Mouse (Mus musculus): ENCODE data around the gene Ugt1a6a. TPM values are rescaled to one million over a fixed set of nuclear protein-coding genes. Genes with fewer than 3 reads are reported as not detected.
A peak's percentile ranks its signal among the peaks of the same experiment; 100 is the strongest.
"Not testable (repeated sequence)": the region's sequence is repeated elsewhere in the genome, so short reads cannot be mapped to it uniquely, and the experiment has no call there.

Ugt1a6a gene
- total RNA-seq (2021) = 1 to 10 TPM in 1 of 2 experiments, under 1 TPM in 1; 0.95 to 2.3 TPM
- long read RNA-seq, experiment 1 = 0 reads
- long read RNA-seq, experiment 2, partial matches to known transcripts = 0 of 3 reads
- long read RNA-seq, experiment 2, other reads (novel, unspliced or antisense) = 0 of 3 reads

DNA sequence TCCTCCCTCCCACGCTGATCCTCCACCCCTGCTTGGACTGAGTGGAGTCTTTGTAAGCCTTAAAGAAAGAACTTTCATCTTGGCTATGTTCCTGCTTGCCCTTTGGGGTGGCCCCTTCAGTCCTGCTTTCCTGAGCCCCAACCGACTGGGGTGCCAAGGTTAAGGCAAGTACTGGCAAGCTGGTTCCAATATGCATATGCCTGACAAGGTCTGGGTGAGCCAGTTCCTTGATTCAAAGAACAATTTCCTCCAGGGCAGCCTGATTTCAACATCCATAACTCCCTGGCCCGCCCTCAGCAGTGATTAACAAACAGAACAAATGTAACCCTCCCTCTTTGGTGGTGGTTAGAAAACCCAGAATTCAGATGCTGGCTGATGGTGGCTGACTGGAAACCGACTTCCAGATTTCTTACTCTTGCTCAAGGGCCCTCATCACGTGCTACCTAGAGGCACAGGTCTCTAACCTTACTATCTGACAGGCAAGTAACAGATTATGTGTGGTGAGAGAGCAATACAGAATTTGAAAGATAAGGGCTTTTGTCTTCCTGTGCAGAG lies at the start of gene Ugt1a6a:
Gene Ugt1a6a, plus strand, starts transcription at position 353 of the 555 bp plus-strand sequence.
- DNase-seq = peak; percentile 30

DNA sequence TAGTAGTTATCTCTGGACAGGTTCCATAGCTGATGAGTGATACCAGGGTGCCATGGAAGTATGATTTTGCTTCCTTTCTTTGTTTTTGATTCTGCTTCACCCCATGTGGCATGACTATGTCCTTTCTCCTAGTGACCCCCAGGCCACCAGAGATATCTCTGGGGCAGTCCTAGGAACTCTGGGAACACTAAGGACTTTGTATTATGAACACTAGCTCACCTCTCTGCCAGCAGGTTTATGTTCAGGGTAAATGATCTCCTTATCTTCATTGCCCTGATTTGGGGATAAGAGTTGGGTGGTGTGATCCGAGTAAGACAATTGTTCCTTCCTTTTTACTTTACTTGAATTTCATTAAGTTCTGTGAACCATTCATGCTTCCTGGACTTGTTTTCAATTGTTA lies 48.5 kb upstream of the Ugt1a6a start:
- DNase-seq = no peak

DNA sequence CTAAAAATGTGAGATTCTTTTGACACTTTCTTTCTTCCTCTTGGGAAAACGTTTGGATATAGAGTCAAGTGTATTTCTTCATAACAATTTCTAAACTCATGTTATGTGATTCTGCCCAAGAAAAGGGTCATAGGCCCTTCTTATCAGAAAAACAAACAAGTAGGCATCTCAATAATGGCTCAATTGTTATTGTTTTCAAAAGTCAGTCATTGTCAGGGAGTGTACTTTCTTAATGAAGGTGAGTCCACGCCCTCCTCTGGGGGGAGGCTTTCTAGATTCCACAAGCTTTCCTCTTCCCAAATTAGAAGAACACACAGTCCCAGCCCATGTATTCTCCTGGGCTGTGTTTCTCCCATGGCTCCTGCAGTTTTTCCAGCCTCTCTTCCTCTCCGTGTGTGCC lies 47.1 kb upstream of the Ugt1a6a start, which contains the start of gene Ugt1a8:
Gene Ugt1a8, plus strand, starts transcription at position 301 of the 400 bp plus-strand sequence.
- DNase-seq = no peak

DNA sequence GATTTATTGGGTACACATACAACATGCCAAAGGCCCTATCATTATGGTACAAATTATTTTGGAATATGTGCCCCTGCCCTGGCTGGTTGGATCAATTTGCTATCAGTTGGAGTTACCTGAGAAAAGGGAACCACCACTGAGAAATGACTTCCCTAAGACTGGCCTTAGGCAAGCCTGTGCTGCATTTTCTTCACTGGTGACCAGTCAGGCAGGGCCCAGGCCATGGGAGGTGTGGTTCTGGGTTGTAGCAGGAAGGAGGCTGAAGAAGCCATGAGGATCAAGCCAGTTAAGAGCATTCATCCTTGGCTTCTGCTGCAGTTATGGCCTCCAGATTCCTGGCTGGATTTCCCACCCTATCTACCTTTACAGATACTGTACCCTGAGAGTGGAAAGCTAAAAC lies 42.3 kb upstream of the Ugt1a6a start:
- DNase-seq = no peak

DNA sequence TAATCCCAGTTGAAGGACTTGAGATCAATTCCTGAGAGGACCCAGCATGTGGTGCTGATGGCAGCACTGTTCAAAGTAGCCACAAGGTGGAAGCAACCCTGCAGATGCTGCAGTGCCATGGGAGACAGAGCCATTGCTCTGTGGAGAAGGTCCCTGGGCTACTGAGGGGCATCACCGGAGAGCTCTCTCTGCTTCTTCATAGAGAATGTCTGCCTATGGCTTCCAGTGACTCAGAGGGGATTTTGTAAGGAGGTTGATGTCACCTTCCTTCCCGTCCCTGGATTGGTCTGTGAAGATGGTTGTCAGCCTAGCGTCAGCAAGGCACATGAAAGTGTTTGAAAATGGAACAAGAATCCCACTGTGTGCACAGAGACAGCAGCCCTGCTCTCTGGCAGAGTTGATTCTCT lies 40.3 kb upstream of the Ugt1a6a start:
- not testable (repeated sequence) for DNase-seq

DNA sequence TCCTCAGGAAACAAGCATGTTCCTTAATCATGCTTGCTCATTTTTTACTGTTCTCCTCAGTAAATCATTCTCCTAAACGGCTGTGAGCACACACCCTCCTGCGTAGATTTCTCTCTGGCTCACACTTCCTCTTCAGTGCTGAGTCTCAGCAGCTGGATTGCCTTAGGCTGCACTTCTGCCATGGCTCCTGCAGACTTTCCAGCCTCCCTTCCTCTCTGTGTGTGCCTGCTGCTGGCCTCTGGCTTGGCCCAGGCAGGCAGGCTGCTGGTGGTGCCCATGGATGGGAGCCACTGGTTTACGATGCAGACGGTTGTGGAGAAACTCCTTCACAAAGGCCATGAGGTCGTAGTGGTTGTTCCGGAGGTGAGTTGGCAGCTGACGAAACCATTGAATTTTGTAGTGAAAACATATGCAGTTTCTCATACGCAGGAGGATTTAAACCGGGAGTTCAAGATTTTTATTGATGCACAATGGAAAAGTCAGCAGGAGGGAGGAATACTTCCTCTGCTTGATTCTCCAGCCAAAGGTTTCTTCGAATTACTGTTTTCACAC lies 39.6 kb upstream of the Ugt1a6a start, which contains the start of gene Ugt1a7c:
Gene Ugt1a7c, plus strand, starts transcription at position 122 of the 552 bp plus-strand sequence.
- DNase-seq = no peak

DNA sequence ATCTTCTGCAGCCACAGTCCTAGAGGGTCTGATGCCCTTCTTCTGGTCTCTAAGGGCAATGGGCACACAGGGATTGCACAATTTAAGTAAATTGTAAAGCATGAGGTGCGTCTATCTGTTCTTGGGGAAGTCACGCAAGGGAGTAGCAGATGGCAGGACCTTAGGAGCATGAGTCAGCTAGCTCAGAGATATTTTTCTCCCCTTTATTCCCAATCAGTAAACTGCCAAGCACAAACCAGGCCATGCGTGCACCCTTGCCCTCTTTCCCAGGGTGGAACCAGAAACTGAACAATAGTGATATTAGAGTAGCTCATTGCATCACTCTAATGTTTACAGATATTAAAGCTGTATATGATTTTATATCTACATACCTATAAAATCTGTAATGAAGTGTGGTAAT lies 36.1 kb upstream of the Ugt1a6a start:
- DNase-seq = not testable (repeated sequence)

DNA sequence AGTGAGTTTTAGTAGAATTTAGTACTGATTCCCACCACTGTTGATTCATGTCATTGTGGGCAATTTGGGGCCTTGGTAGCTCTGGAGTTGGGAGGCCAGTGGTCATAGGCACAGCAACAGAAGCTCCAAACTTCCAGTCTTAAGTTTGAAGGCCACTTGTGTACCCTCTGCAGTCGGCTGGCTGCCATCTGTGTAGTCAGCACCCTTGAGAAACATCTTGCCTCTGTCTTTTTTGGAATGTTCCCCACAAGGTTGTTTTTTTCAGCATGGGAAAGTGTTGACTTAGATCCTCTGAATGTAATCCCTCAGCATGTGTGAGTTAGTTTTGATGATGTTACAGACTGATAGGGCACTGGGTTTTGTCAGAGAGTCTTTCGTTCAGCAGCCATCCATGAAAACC lies 34.9 kb upstream of the Ugt1a6a start:
- not testable (repeated sequence) for DNase-seq

DNA sequence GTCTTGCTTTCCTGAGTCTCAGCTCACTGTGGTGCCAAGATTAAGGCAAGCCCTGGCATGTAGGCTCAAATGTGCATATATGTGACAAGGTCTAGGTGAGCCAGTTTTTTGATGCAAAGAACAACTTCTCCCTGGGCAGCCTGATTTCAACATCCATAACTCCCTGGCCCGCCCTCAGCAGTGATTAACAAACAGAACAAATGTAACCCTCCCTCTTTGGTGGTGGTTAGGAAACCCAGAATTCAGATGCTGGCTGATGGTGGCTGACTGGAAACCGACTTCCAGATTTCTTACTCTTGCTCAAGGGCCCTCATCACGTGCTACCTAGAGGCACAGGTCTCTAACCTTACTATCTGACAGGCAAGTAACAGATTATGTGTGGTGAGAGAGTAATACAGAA lies 31.6 kb upstream of the Ugt1a6a start, which contains the start of gene Ugt1a6b:
Gene Ugt1a6b, plus strand, starts transcription at position 234 of the 400 bp plus-strand sequence.
- not testable (repeated sequence) for DNase-seq

DNA sequence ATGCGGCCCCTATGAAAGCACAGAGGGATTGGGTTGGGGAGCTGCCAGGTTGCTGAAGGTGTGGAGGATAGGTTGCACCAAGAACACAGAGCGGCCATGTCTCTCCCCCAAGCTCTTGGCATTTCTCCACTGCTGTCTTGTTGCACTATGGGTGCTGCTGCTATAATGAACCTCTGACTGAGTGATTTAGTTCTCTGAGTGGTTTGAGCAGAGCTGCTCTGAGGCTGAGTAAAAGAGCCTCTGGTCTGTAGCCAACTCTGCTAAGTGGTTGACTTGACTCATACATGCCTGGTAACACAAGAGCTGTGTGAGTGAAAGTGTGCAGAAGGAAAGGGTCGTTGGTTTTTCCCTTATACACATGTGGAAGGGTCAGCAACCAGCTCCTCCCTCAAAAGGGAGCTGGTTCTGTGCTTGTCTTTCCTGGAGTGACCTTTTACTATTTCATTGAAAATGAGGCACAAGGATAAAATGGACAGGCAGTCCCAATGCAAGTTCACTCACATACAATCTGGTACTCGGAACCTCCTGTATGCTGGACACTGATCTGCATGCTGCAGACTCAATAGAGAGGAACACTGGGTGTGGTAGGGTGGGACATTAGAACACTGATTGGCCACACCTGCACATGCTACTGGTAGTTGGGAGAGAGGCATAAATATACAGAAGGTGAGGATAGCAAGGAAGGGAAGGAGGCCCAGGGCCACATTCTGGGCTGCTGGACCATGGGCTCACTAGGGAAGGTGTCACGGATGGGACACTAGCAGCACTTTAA lies 30.7 kb upstream of the Ugt1a6a start:
- not testable (repeated sequence) for DNase-seq

DNA sequence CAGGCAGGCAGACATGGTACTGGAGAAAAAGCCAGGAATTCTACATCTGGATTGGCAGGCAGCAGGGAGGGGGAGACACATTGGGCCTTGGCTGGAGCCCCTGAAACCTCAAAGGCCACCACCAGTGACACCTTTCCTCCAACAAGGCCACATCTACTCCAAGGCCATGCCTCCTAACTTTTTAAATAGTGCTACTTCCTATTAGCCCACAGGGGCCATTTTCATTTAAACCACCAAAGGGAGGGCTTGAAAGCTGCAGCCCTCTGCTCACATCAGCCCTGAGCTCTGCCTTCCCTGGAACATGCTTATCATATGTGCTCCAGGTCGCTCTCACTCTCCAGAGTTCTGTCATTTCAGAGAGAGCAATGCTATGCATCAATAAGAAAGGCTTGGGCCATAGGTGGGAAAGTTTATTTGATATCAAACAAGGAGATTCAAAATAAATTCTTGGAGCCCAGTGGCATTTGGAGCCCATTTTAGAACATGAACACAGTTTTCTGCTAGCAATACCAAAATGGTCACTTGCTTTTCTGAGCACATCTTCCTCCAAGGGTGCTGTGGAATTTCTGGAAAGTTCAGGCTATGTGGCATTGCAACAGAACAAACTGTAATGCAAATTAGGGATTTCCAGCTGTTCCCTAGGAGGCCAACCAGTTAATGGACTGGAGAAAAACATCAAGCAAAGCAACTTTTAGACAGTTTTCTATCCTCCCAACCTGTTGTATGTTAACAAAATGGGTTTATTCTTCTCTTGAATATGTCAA lies 29.8 kb upstream of the Ugt1a6a start:
- DNase-seq = no peak

DNA sequence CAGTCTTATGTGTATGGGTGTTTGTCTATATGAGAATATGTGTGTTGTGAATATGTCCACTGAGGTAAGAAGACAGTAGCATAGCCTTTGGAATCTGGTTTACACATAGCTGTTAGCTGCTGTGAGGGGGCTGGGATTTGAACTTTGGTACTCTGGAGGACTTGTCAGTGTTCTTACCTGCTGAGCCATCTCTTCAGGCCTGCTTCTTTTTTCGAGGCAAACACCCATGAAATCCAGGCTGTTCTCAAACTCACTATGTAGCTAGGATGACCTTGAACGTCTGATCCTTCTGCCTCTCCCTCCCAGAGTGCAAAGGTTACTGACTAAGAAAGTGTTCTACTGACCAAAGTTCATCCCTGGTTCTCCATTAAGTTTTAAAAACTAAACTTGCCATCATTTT lies 29.0 kb upstream of the Ugt1a6a start:
- DNase-seq = no peak

DNA sequence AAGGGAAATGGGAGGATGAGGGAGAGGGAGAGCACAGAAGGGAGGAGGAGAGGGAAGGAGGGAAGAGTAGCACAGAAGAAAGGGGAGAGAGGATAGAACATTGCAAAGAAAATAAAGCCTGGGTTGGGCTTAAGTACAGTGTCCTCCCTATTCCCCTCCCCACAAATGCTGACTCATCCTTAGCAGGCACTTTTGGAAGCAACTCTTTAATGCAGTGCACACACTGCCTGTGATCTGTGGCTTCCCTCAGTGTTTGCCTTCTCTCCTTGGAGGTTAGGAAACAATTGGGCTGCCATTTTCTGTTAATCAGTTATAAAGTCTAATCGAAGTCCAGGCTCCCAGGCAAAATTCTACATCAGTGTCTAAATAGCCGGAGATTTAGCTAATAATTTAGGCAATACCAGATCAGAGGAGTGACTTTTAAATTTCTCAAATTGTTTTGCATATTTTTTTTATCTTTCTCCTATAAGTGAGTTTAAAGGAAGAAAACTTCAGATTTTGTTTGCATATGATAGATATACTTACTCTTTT lies 25.5 kb upstream of the Ugt1a6a start:
- DNase-seq = not testable (repeated sequence)

DNA sequence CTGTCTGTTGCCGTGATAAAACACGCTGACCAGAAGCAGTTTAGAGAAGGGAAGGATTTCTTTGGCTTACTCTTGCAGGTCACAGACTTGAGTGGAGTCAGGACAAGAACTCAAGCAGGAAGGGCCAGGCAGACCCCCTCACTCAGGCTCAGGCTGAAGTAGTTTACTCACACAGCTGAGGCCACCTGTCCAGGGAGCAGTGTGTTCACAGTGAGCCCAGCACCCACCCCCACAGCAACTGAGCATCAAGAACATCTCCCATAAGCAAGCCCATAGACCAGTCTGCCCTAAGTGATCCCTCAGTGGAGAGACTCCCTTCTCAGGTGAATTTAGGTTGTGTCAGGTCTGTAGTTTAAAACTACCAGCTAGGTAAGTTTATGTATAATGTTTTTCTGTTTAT lies 25.0 kb upstream of the Ugt1a6a start:
- DNase-seq = not testable (repeated sequence)

DNA sequence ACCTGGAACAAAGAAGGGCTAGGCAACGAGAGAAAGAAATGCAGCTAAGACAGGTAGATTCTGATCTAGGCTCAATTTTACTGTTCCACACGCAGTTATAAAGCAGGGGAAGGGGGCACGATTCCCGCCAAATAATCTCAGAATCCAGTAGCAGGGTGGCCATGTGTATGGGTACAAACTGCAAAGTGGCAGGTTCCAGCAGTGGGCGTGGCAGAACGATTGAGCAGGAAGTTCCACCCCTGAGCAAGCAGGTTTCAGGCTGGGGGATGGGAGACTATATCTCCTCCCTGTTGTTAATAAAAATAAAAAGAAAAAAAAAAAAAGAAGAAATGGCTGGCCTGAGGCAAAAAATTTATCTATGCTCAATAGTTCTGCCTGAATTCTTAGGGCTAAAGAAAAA lies 21.8 kb upstream of the Ugt1a6a start:
- DNase-seq = not testable (repeated sequence)

DNA sequence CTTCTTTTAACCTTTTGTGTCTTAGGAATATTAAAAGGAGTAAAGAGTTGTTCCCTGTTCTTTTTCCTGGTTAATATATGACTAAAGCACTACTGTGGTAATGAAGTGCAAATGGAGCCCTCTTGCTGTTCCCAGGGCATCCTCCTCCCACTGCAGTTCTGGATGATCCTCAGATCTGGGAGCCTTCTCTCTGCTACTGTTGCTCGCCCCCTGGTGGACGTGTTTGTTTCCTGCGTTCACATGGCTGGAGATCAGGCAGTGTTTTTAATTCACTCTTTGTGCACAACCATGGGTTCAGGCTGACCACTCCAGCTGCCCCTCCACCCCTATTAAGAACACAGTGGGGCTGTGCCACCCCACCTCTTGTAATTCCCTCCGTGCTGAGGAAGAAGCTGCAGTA lies 14.1 kb upstream of the Ugt1a6a start:
- DNase-seq = not testable (repeated sequence)

DNA sequence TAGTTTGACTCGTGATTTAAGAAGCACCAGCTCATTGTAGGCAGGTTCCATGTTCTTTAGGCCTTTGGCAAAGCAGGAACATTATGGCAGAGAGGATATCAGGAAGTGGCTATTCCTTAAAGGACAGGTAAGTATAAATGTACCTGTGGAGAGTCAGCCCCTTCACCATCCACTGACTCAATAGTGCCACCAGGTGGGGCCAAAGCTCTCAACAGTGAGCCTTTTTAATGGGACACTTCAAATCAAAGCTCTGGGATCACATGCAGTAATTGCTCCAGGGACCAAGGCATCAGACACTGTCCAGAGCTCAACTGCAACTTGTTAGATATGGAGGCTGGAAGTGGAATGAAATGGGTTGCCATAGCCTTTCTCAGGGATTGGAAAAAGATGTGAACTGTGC lies 13.1 kb upstream of the Ugt1a6a start:
- not testable (repeated sequence) for DNase-seq

DNA sequence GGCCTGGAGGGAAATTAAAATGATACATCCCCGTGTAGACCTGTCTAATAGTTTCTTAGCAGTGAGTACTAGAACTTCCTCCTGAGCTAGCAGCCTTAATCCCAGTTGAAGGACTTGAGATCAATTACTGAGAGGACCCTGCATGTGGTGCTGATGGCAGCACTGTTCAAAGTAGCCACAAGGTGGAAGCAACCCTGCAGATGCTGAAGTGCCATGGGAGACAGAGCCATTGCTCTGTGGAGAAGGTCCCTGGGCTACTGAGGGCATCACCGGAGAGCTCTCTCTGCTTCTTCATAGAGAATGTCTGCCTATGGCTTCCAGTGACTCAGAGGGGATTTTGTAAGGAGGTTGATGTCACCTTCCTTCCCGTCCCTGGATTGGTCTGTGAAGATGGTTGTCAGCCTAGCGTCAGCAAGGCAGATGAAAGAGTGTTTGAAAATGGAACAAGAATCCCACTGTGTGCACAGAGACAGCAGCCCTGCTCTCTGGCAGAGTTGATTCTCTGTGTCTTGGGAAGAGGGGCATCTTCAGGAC lies 8.7 kb upstream of the Ugt1a6a start:
- DNase-seq = not testable (repeated sequence)

DNA sequence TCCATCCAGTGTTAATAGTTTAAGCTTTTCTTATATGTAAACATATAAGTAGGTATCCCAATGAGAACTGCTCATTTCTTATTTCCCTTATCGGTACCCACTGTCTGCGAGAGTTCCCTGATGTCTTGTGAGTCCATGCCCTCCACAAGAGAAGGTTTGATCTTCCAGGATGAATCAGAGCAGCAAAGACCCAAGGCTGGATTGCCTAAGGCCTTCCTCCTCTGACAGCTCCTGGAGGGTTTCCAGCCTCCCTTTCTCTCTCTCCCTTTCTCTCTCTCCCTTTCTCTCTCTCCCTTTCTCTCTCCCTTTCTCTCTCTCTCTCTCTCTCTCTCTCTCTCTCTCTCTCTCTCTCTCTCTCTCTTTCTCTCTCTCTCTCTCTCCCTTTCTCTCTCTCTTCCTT lies 5.5 kb upstream of the Ugt1a6a start:
- DNase-seq = not testable (repeated sequence)

DNA sequence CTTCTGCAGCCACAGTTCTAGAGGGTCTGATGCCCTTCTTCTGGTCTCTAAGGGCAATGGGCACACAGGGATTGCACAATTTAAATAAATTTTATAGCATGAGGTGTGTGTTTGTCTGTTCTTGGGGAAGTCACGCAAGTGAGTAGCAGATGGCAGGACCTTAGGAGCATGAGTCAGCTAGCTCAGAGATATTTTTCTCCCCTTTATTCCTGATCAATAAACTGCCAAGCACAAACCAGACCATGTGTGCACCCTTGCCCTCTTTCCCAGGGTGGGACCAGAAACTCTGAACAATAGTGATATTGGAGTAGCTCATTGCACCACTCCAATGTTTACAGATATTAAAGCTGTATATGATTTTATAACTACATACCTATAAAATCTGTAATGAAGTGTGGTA lies 4.4 kb upstream of the Ugt1a6a start:
- not testable (repeated sequence) for DNase-seq

DNA sequence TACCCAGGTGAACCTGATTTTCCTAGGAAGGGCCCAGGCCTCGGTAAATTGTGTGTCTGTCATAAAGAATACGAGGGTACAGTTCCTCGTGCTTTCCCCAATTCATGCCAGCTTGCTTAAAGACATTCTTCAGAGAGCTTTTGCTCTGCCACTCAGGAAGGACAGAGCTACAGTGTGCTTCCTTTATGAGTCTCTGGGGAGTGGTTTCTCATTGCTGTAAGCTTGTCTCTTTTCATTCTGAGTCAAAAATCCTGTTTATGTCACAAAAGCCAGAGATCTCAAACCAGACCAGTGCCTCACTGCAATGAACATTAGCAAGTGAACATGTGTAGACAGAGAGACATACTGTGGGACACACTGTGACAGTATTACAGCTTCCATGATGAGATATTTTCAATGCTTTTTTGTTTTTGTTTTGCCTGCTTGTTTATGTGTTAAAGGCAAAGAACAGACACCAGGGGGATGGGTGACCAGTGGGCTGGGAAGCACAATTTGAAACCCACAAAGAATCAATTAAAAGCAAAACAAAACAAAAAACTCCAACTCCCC lies 627 bp upstream of the Ugt1a6a start:
- DNase-seq = no peak
